Mouse (Mus musculus) liver, embryonic 14 days (tissue): ENCODE measurements around the gene Ndufa4. TPM values are rescaled to one million over a fixed set of nuclear protein-coding genes. Genes with fewer than 3 reads are reported as not detected.

Experiments
- polyA plus RNA-seq: library from polyadenylated mRNA; depleted of rRNA; stranded (reverse); fragments of >200 nt; gene quantifications from 2 replicates; pipeline ENCODE4 v1.2.3, GENCODE M21; 2012; rRNA removed

The Ndufa4 gene
- 340 and 373 TPM in 2 replicates for polyA plus RNA-seq

GRCm38 (mm10) chr6:11907269-11908032 lies at the start of gene Ndufa4, which contains the start of gene Phf14:
Gene Ndufa4 (minus strand): TSS chr6:11907497.
Gene Phf14 (plus strand): TSS chr6:11907809.

Other genes starting within 250 kb of the Ndufa4 start
- gene Phf14, start 312 bp upstream of the Ndufa4 start, polyA plus RNA-seq: 11.1 and 11.9 TPM in 2 replicates